Mouse (Mus musculus): Measurements from ENCODE around the gene Crybg3. TPM values are rescaled to one million over a fixed set of nuclear protein-coding genes. Genes with fewer than 3 reads are reported as not detected.

Crybg3 gene
- polyA plus RNA-seq, 1 experiment from 2014 or later, result 11.4 TPM

- Histone ChIP-seq H3K4me3 (replicated peaks) (no peak overlapping the region), H3K27ac (replicated peaks) (no peak overlapping the region), H3K4me2 (replicated peaks) (no peak overlapping the region), H3K27me3 (no peaks in the 10 kb centered on the region), H3K9ac (no peak overlapping the region), H3K4me1 (no peaks in the 10 kb centered on the region), H3K36me3 (peaks cover 22% of the 10 kb centered on the region), H3K9me3 (replicated peaks) (no peaks in the 10 kb centered on the region)
- WGBS, result 41% methylated on average over 3 of the region's 3 CpGs
- ATAC-seq (ENCODE audit: insufficient number of reproducible peaks, low FRiP score, low TSS enrichment, low read depth), result no peak
Measured at GRCm38 (mm10) chr16:59532561-59532960, 68.2 kb downstream of the Crybg3 start.

GRCm38 (mm10) chr16:59531243-59531642 lies 69.5 kb downstream of the Crybg3 start:
- no peak overlapping the region for H3K4me3 ChIP-seq (replicated peaks)
- H3K9me3 ChIP-seq (replicated peaks), result no peaks in the 10 kb centered on the region
- H3K27ac ChIP-seq (replicated peaks), result no peak overlapping the region
- H3K27me3 ChIP-seq, result no peaks in the 10 kb centered on the region
- no peak overlapping the region for H3K9ac ChIP-seq
- no peak for ATAC-seq (ENCODE audit: insufficient number of reproducible peaks, low FRiP score, low TSS enrichment, low read depth)
- no peak overlapping the region for H3K4me2 ChIP-seq (replicated peaks)
- 65% methylated on average over 5 of the region's 5 CpGs for WGBS
- no peaks in the 10 kb centered on the region for H3K4me1 ChIP-seq
- H3K36me3 ChIP-seq, result peaks cover 18% of the 10 kb centered on the region

- Histone ChIP-seq H3K27me3 (no peaks in the 10 kb centered on the region), H3K36me3 (peaks cover 11% of the 10 kb centered on the region), H3K27ac (replicated peaks) (no peak overlapping the region), H3K9ac (no peak overlapping the region), H3K4me3 (replicated peaks) (no peak overlapping the region), H3K4me1 (no peaks in the 10 kb centered on the region), H3K4me2 (replicated peaks) (no peak overlapping the region), H3K9me3 (replicated peaks) (no peaks in the 10 kb centered on the region)
- 88% methylated on average over 13 of the region's 13 CpGs for WGBS
- ATAC-seq (ENCODE audit: insufficient number of reproducible peaks, low FRiP score, low TSS enrichment, low read depth), result no peak
Measured at GRCm38 (mm10) chr16:59529570-59529969, 71.2 kb downstream of the Crybg3 start.

- H3K4me3 ChIP-seq (replicated peaks), result no peak overlapping the region
- no peak overlapping the region for H3K27ac ChIP-seq (replicated peaks)
- 68% methylated on average over 6 of the region's 6 CpGs for WGBS
- ATAC-seq (ENCODE audit: insufficient number of reproducible peaks, low FRiP score, low TSS enrichment, low read depth), result no peak
- H3K4me1 ChIP-seq, result no peaks in the 10 kb centered on the region
- H3K27me3 ChIP-seq, result no peaks in the 10 kb centered on the region
- H3K9ac ChIP-seq, result no peak overlapping the region
- no peak overlapping the region for H3K4me2 ChIP-seq (replicated peaks)
- peaks cover 11% of the 10 kb centered on the region for H3K36me3 ChIP-seq
- no peaks in the 10 kb centered on the region for H3K9me3 ChIP-seq (replicated peaks)
Measured at GRCm38 (mm10) chr16:59526939-59527338, 73.8 kb downstream of the Crybg3 start.

- no peaks in the 10 kb centered on the region for H3K27me3 ChIP-seq
- H3K4me3 ChIP-seq (replicated peaks), result no peak overlapping the region
- 82% methylated on average over 16 of the region's 16 CpGs for WGBS
- no peak overlapping the region for H3K4me2 ChIP-seq (replicated peaks)
- H3K9me3 ChIP-seq (replicated peaks), result no peaks in the 10 kb centered on the region
- H3K4me1 ChIP-seq, result no peaks in the 10 kb centered on the region
- H3K9ac ChIP-seq, result no peak overlapping the region
- no peak for ATAC-seq (ENCODE audit: insufficient number of reproducible peaks, low FRiP score, low TSS enrichment, low read depth)
- no peaks in the 10 kb centered on the region for H3K36me3 ChIP-seq
- no peak overlapping the region for H3K27ac ChIP-seq (replicated peaks)
Measured at GRCm38 (mm10) chr16:59521752-59522423, 78.9 kb downstream of the Crybg3 start.

- WGBS, result 38% methylated on average over 15 of the region's 15 CpGs
- Histone ChIP-seq H3K9ac (no peak overlapping the region), H3K9me3 (replicated peaks) (no peaks in the 10 kb centered on the region), H3K4me2 (replicated peaks) (no peak overlapping the region), H3K27ac (replicated peaks) (no peak overlapping the region), H3K4me1 (no peaks in the 10 kb centered on the region), H3K27me3 (no peaks in the 10 kb centered on the region), H3K4me3 (replicated peaks) (no peak overlapping the region), H3K36me3 (peaks cover 4% of the 10 kb centered on the region; the same call in 1 of the 2 replicates)
- peak; percentile 70 for ATAC-seq (ENCODE audit: insufficient number of reproducible peaks, low FRiP score, low TSS enrichment, low read depth)
Measured at GRCm38 (mm10) chr16:59517447-59518219, 83.1 kb downstream of the Crybg3 start.

GRCm38 (mm10) chr16:59516965-59517364 lies 83.8 kb downstream of the Crybg3 start:
- no peak for ATAC-seq (ENCODE audit: insufficient number of reproducible peaks, low FRiP score, low TSS enrichment, low read depth)
- no peak overlapping the region for H3K27ac ChIP-seq (replicated peaks)
- H3K4me3 ChIP-seq (replicated peaks), result no peak overlapping the region
- H3K9me3 ChIP-seq (replicated peaks), result no peaks in the 10 kb centered on the region
- H3K9ac ChIP-seq, result no peak overlapping the region
- WGBS, result 68% methylated on average over 10 of the region's 10 CpGs
- no peaks in the 10 kb centered on the region for H3K4me1 ChIP-seq
- peaks cover 11% of the 10 kb centered on the region; the same call in 1 of the 2 replicates for H3K36me3 ChIP-seq
- no peaks in the 10 kb centered on the region for H3K27me3 ChIP-seq
- H3K4me2 ChIP-seq (replicated peaks), result no peak overlapping the region

- no peak for ATAC-seq (ENCODE audit: insufficient number of reproducible peaks, low FRiP score, low TSS enrichment, low read depth)
- 95% methylated on average over 5 of the region's 5 CpGs for WGBS
- no peak overlapping the region for H3K9ac ChIP-seq
- no peaks in the 10 kb centered on the region for H3K27me3 ChIP-seq
- H3K4me1 ChIP-seq, result no peaks in the 10 kb centered on the region
- no peaks in the 10 kb centered on the region for H3K9me3 ChIP-seq (replicated peaks)
- no peak overlapping the region for H3K4me3 ChIP-seq (replicated peaks)
- no peak overlapping the region for H3K27ac ChIP-seq (replicated peaks)
- peaks cover 12% of the 10 kb centered on the region; the same call in 1 of the 2 replicates for H3K36me3 ChIP-seq
- H3K4me2 ChIP-seq (replicated peaks), result no peak overlapping the region
Measured at GRCm38 (mm10) chr16:59515169-59515568, 85.6 kb downstream of the Crybg3 start.

- no peak for ATAC-seq (ENCODE audit: insufficient number of reproducible peaks, low FRiP score, low TSS enrichment, low read depth)
- no peaks in the 10 kb centered on the region for H3K4me1 ChIP-seq
- 86% methylated on average over 5 of the region's 5 CpGs for WGBS
- H3K9ac ChIP-seq, result no peak overlapping the region
- H3K9me3 ChIP-seq (replicated peaks), result no peaks in the 10 kb centered on the region
- H3K27me3 ChIP-seq, result no peaks in the 10 kb centered on the region
- no peak overlapping the region for H3K27ac ChIP-seq (replicated peaks)
- H3K4me3 ChIP-seq (replicated peaks), result no peak overlapping the region
- no peak overlapping the region for H3K4me2 ChIP-seq (replicated peaks)
- H3K36me3 ChIP-seq, result peaks cover 31% of the 10 kb centered on the region
Measured at GRCm38 (mm10) chr16:59509830-59510229, 90.9 kb downstream of the Crybg3 start.

DNA sequence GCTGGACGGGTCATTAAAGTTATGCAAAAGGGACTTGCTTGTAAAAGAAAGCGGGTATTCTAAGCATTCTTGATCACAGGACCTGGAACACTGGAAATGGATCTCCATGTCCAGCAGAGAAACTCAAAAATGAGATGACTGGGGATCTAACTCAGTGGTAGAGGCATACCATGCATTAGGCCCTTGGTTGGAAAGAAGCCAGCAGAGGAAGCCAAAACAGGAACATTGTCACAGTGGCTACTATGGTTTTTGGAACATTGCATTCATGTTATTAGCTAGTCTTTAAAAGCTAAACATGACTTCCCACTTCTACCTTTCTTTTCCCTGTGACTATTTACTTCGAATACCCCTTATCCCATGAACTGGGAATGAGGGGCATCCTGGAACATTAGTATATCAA lies 101.6 kb downstream of the Crybg3 start:
- no peak for ATAC-seq (ENCODE audit: insufficient number of reproducible peaks, low FRiP score, low TSS enrichment, low read depth)
- Histone ChIP-seq H3K4me3 (replicated peaks) (no peak overlapping the region), H3K36me3 (peaks cover 21% of the 10 kb centered on the region), H3K27ac (replicated peaks) (no peak overlapping the region), H3K9me3 (replicated peaks) (no peaks in the 10 kb centered on the region), H3K4me1 (no peaks in the 10 kb centered on the region), H3K4me2 (replicated peaks) (no peak overlapping the region), H3K9ac (no peak overlapping the region), H3K27me3 (no peaks in the 10 kb centered on the region)
- 91% methylated on average over 3 of the region's 3 CpGs for WGBS

DNA sequence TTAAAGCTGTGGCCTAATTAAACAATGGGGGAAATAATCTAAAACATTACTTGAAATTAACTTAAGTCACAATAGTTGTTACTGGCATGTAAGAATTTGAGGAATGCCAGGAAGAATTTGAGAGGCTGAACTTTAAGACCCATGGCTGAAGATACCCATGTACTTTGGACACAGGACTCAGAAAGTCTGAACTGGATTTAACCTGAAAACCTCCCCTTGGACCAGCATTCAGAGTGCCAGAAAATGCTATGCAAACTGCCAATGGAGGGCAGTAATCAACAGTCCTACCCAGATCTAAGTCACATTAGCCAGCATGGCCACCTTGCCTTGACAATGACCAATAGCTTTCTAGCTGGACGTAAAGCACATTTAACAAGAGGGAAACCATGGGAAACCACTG lies 102.8 kb downstream of the Crybg3 start:
- no peaks in the 10 kb centered on the region for H3K9me3 ChIP-seq (replicated peaks)
- no peak overlapping the region for H3K27ac ChIP-seq (replicated peaks)
- no peak overlapping the region for H3K9ac ChIP-seq
- H3K4me2 ChIP-seq (replicated peaks), result no peak overlapping the region
- no peaks in the 10 kb centered on the region for H3K4me1 ChIP-seq
- H3K36me3 ChIP-seq, result peaks cover 29% of the 10 kb centered on the region
- WGBS, result 91% methylated on average over 1 of the region's 1 CpGs
- no peaks in the 10 kb centered on the region for H3K27me3 ChIP-seq
- no peak overlapping the region for H3K4me3 ChIP-seq (replicated peaks)
- no peak for ATAC-seq (ENCODE audit: insufficient number of reproducible peaks, low FRiP score, low TSS enrichment, low read depth)

Data from embryonic facial prominence, embryonic 15.5 days (tissue).